Mouse (Mus musculus) heart, embryonic 14.5 days (tissue): Measurements from ENCODE around the gene Nmt1. TPM values are rescaled to one million over a fixed set of nuclear protein-coding genes. Genes with fewer than 3 reads are reported as not detected.

Experiments
- ATAC-seq: fragments of 200-750 bp; cut with Nextera tagmentation; 2 replicates; pipeline ENCODE4 v1.8.0; 2017; ENCODE audit warnings: low read depth, moderate TSS enrichment; ENCODE audit not compliant: insufficient number of reproducible peaks, insufficient read depth, low FRiP score
- H3K27ac ChIP-seq, 2 experiments: fragments of 200-500 bp in 1 of 2; fragments of 300-500 bp in 1 of 2; sonication (generic) in 1 of 2; replicated peaks in 1 of 2; 2 replicates each; pipeline ENCODE4 v1.5.1; 2012 to 2014; ENCODE audit warnings: low read depth in 2 of 2, low read length in 2 of 2, control low read depth in 1 of 2, mild to moderate bottlenecking in 1 of 2, mixed read lengths in 1 of 2; ENCODE audit not compliant: control insufficient read depth in 1 of 2, insufficient read depth in 1 of 2
- H3K27me3 ChIP-seq: fragments of 300-500 bp; sonication (generic); 2 replicates; pipeline ENCODE4 v1.6.1; 2014; ENCODE audit warnings: mild to moderate bottlenecking, low read length, control low read depth; ENCODE audit not compliant: control insufficient read depth, insufficient read depth
- H3K36me3 ChIP-seq: fragments of 300-500 bp; sonication (generic); 2 replicates; pipeline ENCODE4 v1.6.1; 2014; ENCODE audit warnings: mild to moderate bottlenecking, control low read depth, low read length, mixed read lengths; ENCODE audit not compliant: control insufficient read depth, insufficient read depth
- H3K4me1 ChIP-seq, 2 experiments: fragments of 200-500 bp in 1 of 2; fragments of 300-500 bp in 1 of 2; sonication (generic) in 1 of 2; 2 replicates each; pipeline ENCODE4 v1.6.1; 2012 to 2014; ENCODE audit warnings: low read length in 2 of 2, control low read depth in 1 of 2, mixed read lengths in 1 of 2; ENCODE audit not compliant: control insufficient read depth in 2 of 2, insufficient read depth in 2 of 2
- H3K4me2 ChIP-seq: fragments of 300-500 bp; sonication (generic); 2 replicates; pipeline ENCODE4 v1.6.1; 2014; ENCODE audit warnings: mild to moderate bottlenecking, low read length
- H3K4me3 ChIP-seq, 2 experiments: fragments of 200-500 bp in 1 of 2; fragments of 300-500 bp in 1 of 2; sonication (generic) in 1 of 2; 2 replicates each; pipeline ENCODE4 v1.5.1; 2012 to 2014; ENCODE audit warnings: low read length in 2 of 2, mild to moderate bottlenecking in 2 of 2, control low read depth in 1 of 2, low read depth in 1 of 2, moderate library complexity in 1 of 2; ENCODE audit not compliant: control insufficient read depth in 1 of 2, insufficient read depth in 1 of 2
- H3K9ac ChIP-seq: fragments of 300-500 bp; sonication (generic); 2 replicates; pipeline ENCODE4 v1.6.1; 2014; ENCODE audit warnings: mild to moderate bottlenecking, low read length
- H3K9me3 ChIP-seq: fragments of 300-500 bp; sonication (generic); 2 replicates; pipeline ENCODE4 v1.6.1; 2016; ENCODE audit warnings: low read length, control low read depth; ENCODE audit not compliant: control insufficient read depth
- WGBS: fragments of 180-500 bp; shearing (Covaris S2); extraction: QIAGEN DNeasy Blood & Tissue Kit; methylation state at CpG from one replicate; pipeline ENCODE4 v1.1.7; 2014; 5-methylcytosine and 5-hydroxymethylcytosine counted together
- polyA plus RNA-seq: library from polyadenylated mRNA; unstranded; fragments of >200 nt; fragmentation: Nextera tagmentation; extraction: Ambion mirVana; gene quantifications from 2 replicates; pipeline ENCODE4 v1.2.1, GENCODE M21; 2014

The Nmt1 gene
- polyA plus RNA-seq, 1 experiment from 2014 or later: 51.7 TPM

- H3K4me3 ChIP-seq: peak overlapping the region; percentile 59 to 94
- WGBS: 16% methylated on average over 8 of the region's 8 CpGs
- H3K27me3 ChIP-seq: no peaks in the 10 kb centered on the region
- peak overlapping the region; percentile 78 for H3K9ac ChIP-seq
- peak; percentile 55; the same call in 1 of the 2 replicates for ATAC-seq
- peak overlapping the region; percentile 64 for H3K4me2 ChIP-seq
- H3K4me1 ChIP-seq: peaks cover 2 to 16% of the 10 kb centered on the region in 2 experiments; a peak in 3 of 4 replicates
- no peaks in the 10 kb centered on the region for H3K9me3 ChIP-seq
- H3K36me3 ChIP-seq: peaks cover 35% of the 10 kb centered on the region
- H3K27ac ChIP-seq: peak overlapping the region; percentile 60 to 75
Observed at GRCm38 (mm10) chr11:103027570-103028175, 317 bp upstream of the Nmt1 start.

DNA sequence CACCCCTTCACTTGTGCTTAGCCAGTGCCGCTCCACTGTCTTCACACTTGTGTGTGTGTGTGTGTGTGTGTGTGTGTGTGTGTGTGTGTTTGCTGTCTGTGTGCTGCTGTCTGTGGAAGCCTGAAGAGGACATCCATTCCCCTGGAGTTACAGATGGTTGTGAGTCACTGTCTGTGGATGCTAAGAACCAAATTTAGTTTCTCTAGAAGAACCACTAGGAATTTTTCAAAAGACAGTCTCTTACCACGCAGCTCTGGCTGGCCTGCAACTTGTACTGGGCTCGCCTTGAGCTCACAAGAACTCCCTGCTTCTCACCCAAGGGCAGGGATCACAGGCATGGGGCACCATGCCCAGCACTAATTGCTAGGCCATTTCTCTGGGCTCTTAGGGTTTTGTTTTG lies 5.0 kb downstream of the Nmt1 start:
- Histone ChIP-seq H3K27ac (peak overlapping the region in 1 of 2 experiments; percentile 25; a peak in 1 of 4 replicates), H3K36me3 (peaks cover 30% of the 10 kb centered on the region), H3K27me3 (no peaks in the 10 kb centered on the region), H3K9me3 (no peaks in the 10 kb centered on the region), H3K4me2 (no peak overlapping the region), H3K4me1 (peaks cover 2 to 20% of the 10 kb centered on the region in 2 experiments), H3K4me3 (no peak overlapping the region), H3K9ac (no peak overlapping the region)
- ATAC-seq: no peak
- 80% methylated on average over 3 of the region's 3 CpGs for WGBS

DNA sequence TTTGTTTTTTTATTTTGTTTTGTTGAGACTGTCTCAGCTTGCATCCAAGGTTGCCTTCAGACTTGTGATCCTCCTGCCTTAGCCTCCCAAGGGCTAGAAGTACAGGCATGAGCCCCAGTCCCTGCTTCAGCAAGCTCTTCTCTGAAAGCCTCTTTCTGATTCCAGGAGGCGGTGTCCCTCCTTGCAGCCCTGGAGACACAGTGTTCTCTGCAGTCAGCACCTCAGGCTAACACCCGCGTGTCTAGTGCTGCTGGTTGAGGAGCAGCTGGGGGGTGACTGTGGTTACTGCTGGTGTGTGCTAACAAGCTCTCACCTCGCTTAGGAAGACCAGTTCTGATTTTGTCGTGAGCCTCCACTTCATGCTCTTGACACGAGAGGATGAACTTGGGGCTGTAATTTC lies 7.0 kb downstream of the Nmt1 start:
- ATAC-seq: no peak
- H3K4me2 ChIP-seq: no peak overlapping the region
- H3K4me1 ChIP-seq: peaks cover 0 to 16% of the 10 kb centered on the region in 2 experiments
- H3K27ac ChIP-seq: no peak overlapping the region
- H3K9ac ChIP-seq: no peak overlapping the region
- no peak overlapping the region for H3K4me3 ChIP-seq
- no peaks in the 10 kb centered on the region for H3K27me3 ChIP-seq
- H3K9me3 ChIP-seq: no peaks in the 10 kb centered on the region
- peaks cover 30% of the 10 kb centered on the region for H3K36me3 ChIP-seq
- WGBS: 60% methylated on average over 6 of the region's 6 CpGs

- Histone ChIP-seq H3K4me1 (peaks cover 0 to 16% of the 10 kb centered on the region in 2 experiments; a peak in 3 of 4 replicates), H3K27ac (no peak overlapping the region), H3K9me3 (no peaks in the 10 kb centered on the region), H3K4me3 (no peak overlapping the region), H3K4me2 (no peak overlapping the region), H3K9ac (no peak overlapping the region), H3K27me3 (no peaks in the 10 kb centered on the region), H3K36me3 (peaks cover 20% of the 10 kb centered on the region)
- no peak for ATAC-seq
- WGBS: 84% methylated on average over 8 of the region's 8 CpGs
Observed at GRCm38 (mm10) chr11:103036881-103037465, 9.0 kb downstream of the Nmt1 start.

DNA sequence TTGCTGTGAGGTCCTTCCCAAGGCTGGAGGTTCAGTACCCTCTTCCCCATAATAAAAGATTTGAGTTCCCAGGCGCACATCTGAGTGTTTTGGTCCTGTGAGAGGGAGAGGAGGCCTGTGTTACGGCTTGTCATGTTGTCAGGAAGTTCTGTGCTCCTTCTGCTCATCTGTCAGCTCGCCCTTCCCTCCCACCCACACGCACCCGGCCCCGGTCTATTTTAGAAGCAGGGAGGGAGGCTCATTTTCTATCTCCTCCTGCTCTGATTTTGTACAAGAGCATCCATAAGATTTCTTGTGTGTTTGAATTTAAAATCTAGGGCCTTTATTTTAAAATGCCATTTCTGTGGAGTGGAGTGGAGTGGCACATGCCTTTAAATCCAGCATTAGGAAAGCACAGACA lies 10.0 kb downstream of the Nmt1 start:
- Histone ChIP-seq H3K36me3 (peaks cover 22% of the 10 kb centered on the region), H3K4me1 (peaks cover 0 to 16% of the 10 kb centered on the region in 2 experiments; a peak in 3 of 4 replicates), H3K9ac (no peak overlapping the region), H3K27me3 (no peaks in the 10 kb centered on the region), H3K4me3 (no peak overlapping the region), H3K27ac (peak overlapping the region in 1 of 2 experiments; percentile 3; a peak in 1 of 4 replicates), H3K9me3 (no peaks in the 10 kb centered on the region), H3K4me2 (no peak overlapping the region)
- ATAC-seq: no peak
- 37% methylated on average over 6 of the region's 6 CpGs for WGBS

DNA sequence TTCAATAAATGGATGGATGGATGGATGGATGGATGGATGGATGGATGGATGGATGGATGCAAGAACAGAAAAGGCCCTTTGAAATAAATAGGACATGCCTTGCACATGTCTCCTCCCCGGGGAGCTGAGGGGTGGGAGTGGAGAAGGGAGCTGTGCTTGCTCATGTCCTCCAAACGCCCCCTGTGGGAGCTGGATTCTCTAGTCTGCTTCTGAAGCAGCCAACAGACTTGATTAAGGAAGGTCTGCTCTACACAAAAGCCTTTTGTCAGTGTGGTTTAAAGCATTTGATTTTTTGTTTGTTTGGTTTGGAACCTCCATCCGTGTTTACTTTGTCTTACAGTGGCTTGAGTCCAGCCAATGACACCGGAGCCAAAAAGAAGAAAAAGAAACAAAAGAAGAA lies 14.8 kb downstream of the Nmt1 start:
- WGBS: 68% methylated on average over 4 of the region's 4 CpGs
- Histone ChIP-seq H3K4me1 (peaks cover 0 to 7% of the 10 kb centered on the region in 2 experiments; a peak in 2 of 4 replicates), H3K9me3 (no peaks in the 10 kb centered on the region), H3K36me3 (peaks cover 50% of the 10 kb centered on the region), H3K9ac (no peak overlapping the region), H3K27ac (no peak overlapping the region), H3K4me3 (no peak overlapping the region), H3K27me3 (no peaks in the 10 kb centered on the region), H3K4me2 (no peak overlapping the region)
- no peak for ATAC-seq

GRCm38 (mm10) chr11:103043982-103044381 lies 16.0 kb downstream of the Nmt1 start:
- no peaks in the 10 kb centered on the region for H3K27me3 ChIP-seq
- peaks cover 50% of the 10 kb centered on the region for H3K36me3 ChIP-seq
- H3K27ac ChIP-seq: no peak overlapping the region
- H3K9ac ChIP-seq: no peak overlapping the region
- no peak overlapping the region for H3K4me3 ChIP-seq
- ATAC-seq: no peak
- 96% methylated on average over 3 of the region's 3 CpGs for WGBS
- H3K4me2 ChIP-seq: no peak overlapping the region
- H3K4me1 ChIP-seq: no peaks in the 10 kb centered on the region
- no peaks in the 10 kb centered on the region for H3K9me3 ChIP-seq
